Comparison of ENCODE assay signal across 16 mouse cellular contexts in the genomic region with DNA sequence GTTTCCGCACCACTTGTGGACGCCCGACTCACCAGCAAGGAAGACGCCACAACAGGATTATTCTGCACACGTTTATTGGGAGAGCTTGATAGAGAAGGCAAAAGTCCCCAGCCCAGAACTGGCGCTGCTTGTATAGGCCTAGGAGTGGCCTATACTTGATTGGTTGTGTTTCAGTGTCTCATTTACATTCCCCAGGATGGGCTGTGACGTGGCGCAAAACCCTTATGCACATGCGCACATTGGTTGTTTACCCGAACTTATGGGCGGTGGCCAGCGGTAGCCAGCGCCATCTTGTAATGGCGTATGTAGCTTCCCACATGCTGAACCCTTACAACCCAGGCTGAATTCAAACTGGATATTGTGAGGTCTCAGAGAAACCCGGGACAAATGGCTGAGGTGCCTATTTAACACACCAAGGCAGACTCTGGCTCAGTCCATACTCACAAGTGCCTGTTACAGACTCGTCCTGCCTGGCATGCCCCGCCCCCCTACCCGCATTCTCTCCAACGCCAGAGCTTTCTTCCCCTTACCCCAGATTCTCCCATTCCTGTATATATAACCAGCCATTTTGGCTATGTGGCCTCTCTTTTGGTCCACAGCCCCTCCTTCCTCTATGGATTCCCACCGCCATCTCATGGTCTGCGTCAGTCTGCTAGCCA. TPM values are rescaled to one million over a fixed set of nuclear protein-coding genes. Genes with fewer than 3 reads are reported as not detected.
"Had no signal": no experiment of that assay in that cellular context is flagged by ENCODE, and none has a peak within 500 bp of the region (broad histone marks: within the 10 kb centered on the region; RNA-seq: fewer than 3 reads in every experiment).

No protein-coding gene starts in this region.

- H3K36me3 ChIP-seq: limb, embryonic 10.5 days; liver, embryonic 15.5 days; midbrain, embryonic 10.5 days; neural tube, embryonic 15.5 days had no signal

- H3K27ac ChIP-seq: limb, embryonic 10.5 days; liver, embryonic 15.5 days; midbrain, embryonic 10.5 days; neural tube, embryonic 15.5 days had no signal

- H3K9me3 ChIP-seq: limb, embryonic 10.5 days; liver, embryonic 15.5 days; midbrain, embryonic 10.5 days; neural tube, embryonic 15.5 days had no signal

- H3K4me1 ChIP-seq: neural tube, embryonic 15.5 days had no signal

- DNase-seq: kidney, adult 9 months; kidney, postnatal 10 days; lung, adult 2 months; lung, postnatal 4 days; midbrain, embryonic 14.5 days; spleen, adult 18-20 months; thymus, postnatal 36 days had no signal

- H3K4me3 ChIP-seq: limb, embryonic 10.5 days; liver, embryonic 15.5 days; midbrain, embryonic 10.5 days; myocyte; neural tube, embryonic 15.5 days had no signal

- H3K9ac ChIP-seq: liver, embryonic 15.5 days; neural tube, embryonic 15.5 days had no signal

RNA-seq across cellular contexts. Expression of gene Pxt1, which starts 48.3 kb away (rescaled TPM):
- total RNA-seq: layer of hippocampus, adult 8-10 months; layer of hippocampus, postnatal 14 days; left cerebral cortex, adult 18-20 months; left cerebral cortex, postnatal 10 days had no signal
